Mouse (Mus musculus) lung, embryonic 14.5 days (tissue): ENCODE measurements around the gene Rac2. TPM values are rescaled to one million over a fixed set of nuclear protein-coding genes. Genes with fewer than 3 reads are reported as not detected.

ENCODE experiments used
- ATAC-seq: fragments of 200-750 bp; cut with Nextera tagmentation; 2 replicates; pipeline ENCODE4 v1.8.0; 2017; ENCODE audit warnings: mild to moderate bottlenecking, moderate TSS enrichment, moderate library complexity; ENCODE audit not compliant: insufficient read depth
- DNase-seq: peaks from one replicate; pipeline ENCODE4 v3.0.0-alpha.2; 2015
- H3K27ac ChIP-seq: fragments of 300-500 bp; sonication (generic); 2 replicates; pipeline ENCODE4 v1.5.1; 2014; ENCODE audit warnings: low read depth, mild to moderate bottlenecking, moderate library complexity
- H3K27me3 ChIP-seq: fragments of 300-500 bp; sonication (generic); 2 replicates; pipeline ENCODE4 v1.6.1; 2014; ENCODE audit warnings: low read length, control low read depth; ENCODE audit not compliant: insufficient read depth
- H3K36me3 ChIP-seq: fragments of 300-500 bp; sonication (generic); 2 replicates; pipeline ENCODE4 v1.6.1; 2014; ENCODE audit warnings: control low read depth; ENCODE audit not compliant: insufficient read depth
- H3K4me1 ChIP-seq: fragments of 300-500 bp; sonication (generic); 2 replicates; pipeline ENCODE4 v1.6.1; 2014; ENCODE audit warnings: antibody characterized with exemption, control low read depth; ENCODE audit not compliant: insufficient read depth
- H3K4me2 ChIP-seq: fragments of 300-500 bp; sonication (generic); 2 replicates; pipeline ENCODE4 v1.6.1; 2014; ENCODE audit warnings: mild to moderate bottlenecking
- H3K4me3 ChIP-seq: fragments of 300-500 bp; sonication (generic); 2 replicates; pipeline ENCODE4 v1.5.1; 2014; ENCODE audit warnings: low read depth, low read length
- H3K9ac ChIP-seq: fragments of 300-500 bp; sonication (generic); 2 replicates; pipeline ENCODE4 v1.6.1; 2014
- H3K9me3 ChIP-seq: fragments of 300-500 bp; sonication (generic); 2 replicates; pipeline ENCODE4 v1.6.1; 2016; ENCODE audit warnings: low read depth, low read length, control low read depth
- CTCF ChIP-seq: IDR thresholded peaks from 2 replicates; pipeline ENCODE4 v1.5.1; 2016; ENCODE audit warnings: antibody characterized with exemption, low read depth
- WGBS: fragments of 180-500 bp; shearing (Covaris S2); extraction: QIAGEN DNeasy Blood & Tissue Kit; methylation state at CpG from one replicate; pipeline ENCODE4 v1.1.7; 2014; 5-methylcytosine and 5-hydroxymethylcytosine counted together
- polyA plus RNA-seq: library from polyadenylated mRNA; unstranded; fragments of >200 nt; fragmentation: Nextera tagmentation; extraction: Ambion mirVana; gene quantifications from 2 replicates; pipeline ENCODE4 v1.2.1, GENCODE M21; 2014

Gene Rac2
- polyA plus RNA-seq, 1 experiment from 2014 or later = 12.2 TPM

- no peak overlapping the region for H3K4me2 ChIP-seq
- H3K4me1 ChIP-seq = no peaks in the 10 kb centered on the region
- H3K27ac ChIP-seq = no peak overlapping the region
- DNase-seq (no peak), ATAC-seq (no peak)
- 57% methylated on average over 11 of the region's 11 CpGs for WGBS
- no peak for TF ChIP-seq CTCF
- no peak overlapping the region for H3K9ac ChIP-seq
- no peaks in the 10 kb centered on the region for H3K36me3 ChIP-seq
- no peak overlapping the region for H3K4me3 ChIP-seq
- H3K27me3 ChIP-seq = no peaks in the 10 kb centered on the region
- H3K9me3 ChIP-seq = no peaks in the 10 kb centered on the region
These were observed 13.2 kb downstream of the Rac2 start for GRCm38 (mm10) chr15:78559141-78559979.

- H3K27ac ChIP-seq = no peak overlapping the region
- 43% methylated on average over 10 of the region's 10 CpGs for WGBS
- H3K4me2 ChIP-seq = no peak overlapping the region
- H3K4me3 ChIP-seq = no peak overlapping the region
- no peaks in the 10 kb centered on the region for H3K4me1 ChIP-seq
- no peaks in the 10 kb centered on the region for H3K36me3 ChIP-seq
- no peak for ATAC-seq
- no peaks in the 10 kb centered on the region for H3K27me3 ChIP-seq
- DNase-seq = no peak
- no peak overlapping the region for H3K9ac ChIP-seq
- no peak for TF ChIP-seq CTCF
- no peaks in the 10 kb centered on the region; the same call in 1 of the 2 replicates for H3K9me3 ChIP-seq
These were observed 14.7 kb downstream of the Rac2 start for GRCm38 (mm10) chr15:78557693-78558535.

GRCm38 (mm10) chr15:78554545-78555313, 17.9 kb downstream of the Rac2 start:
- peak overlapping the region; percentile 4; the same call in 1 of the 2 replicates for H3K4me3 ChIP-seq
- peaks cover 7% of the 10 kb centered on the region; the same call in 1 of the 2 replicates for H3K9me3 ChIP-seq
- H3K9ac ChIP-seq = no peak overlapping the region
- WGBS = 60% methylated on average over 25 of the region's 25 CpGs
- no peak for DNase-seq
- H3K4me2 ChIP-seq = peak overlapping the region; percentile 21; the same call in 1 of the 2 replicates
- no peaks in the 10 kb centered on the region for H3K4me1 ChIP-seq
- ATAC-seq = no peak
- no peak overlapping the region for H3K27ac ChIP-seq
- no peaks in the 10 kb centered on the region for H3K27me3 ChIP-seq
- no peaks in the 10 kb centered on the region for H3K36me3 ChIP-seq
- peak; percentile 22; the same call in 1 of the 2 replicates for TF ChIP-seq CTCF

GRCm38 (mm10) chr15:78549189-78549734, 23.3 kb downstream of the Rac2 start:
- no peak for DNase-seq
- H3K27ac ChIP-seq = no peak overlapping the region
- no peak overlapping the region for H3K9ac ChIP-seq
- TF ChIP-seq CTCF = no peak
- H3K9me3 ChIP-seq = peaks cover 7% of the 10 kb centered on the region; the same call in 1 of the 2 replicates
- no peak for ATAC-seq
- H3K27me3 ChIP-seq = no peaks in the 10 kb centered on the region
- H3K4me1 ChIP-seq = no peaks in the 10 kb centered on the region
- no peaks in the 10 kb centered on the region for H3K36me3 ChIP-seq
- WGBS = 62% methylated on average over 4 of the region's 4 CpGs
- no peak overlapping the region for H3K4me2 ChIP-seq
- no peak overlapping the region for H3K4me3 ChIP-seq

DNA sequence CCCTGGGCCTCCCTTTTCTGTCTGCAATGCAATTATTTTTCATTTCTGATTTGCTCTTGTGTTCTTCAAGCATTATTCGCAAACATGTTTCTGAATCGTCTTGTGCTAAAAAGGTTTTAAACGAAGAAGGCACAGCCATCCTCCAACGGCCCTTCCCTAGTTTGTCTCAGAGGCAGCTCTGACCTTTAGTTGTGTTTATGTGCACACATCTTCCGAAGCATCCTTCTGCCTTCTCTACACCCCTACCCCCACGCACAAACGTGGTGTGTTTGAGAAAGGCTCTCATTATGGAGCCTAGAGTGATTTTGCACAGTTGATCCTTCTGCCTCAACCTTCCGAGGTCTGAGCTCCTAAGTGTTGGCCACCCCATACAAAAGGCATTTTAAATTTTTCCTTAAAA, 23.9 kb downstream of the Rac2 start:
- ATAC-seq = no peak
- DNase-seq = no peak
- no peaks in the 10 kb centered on the region for H3K36me3 ChIP-seq

DNA sequence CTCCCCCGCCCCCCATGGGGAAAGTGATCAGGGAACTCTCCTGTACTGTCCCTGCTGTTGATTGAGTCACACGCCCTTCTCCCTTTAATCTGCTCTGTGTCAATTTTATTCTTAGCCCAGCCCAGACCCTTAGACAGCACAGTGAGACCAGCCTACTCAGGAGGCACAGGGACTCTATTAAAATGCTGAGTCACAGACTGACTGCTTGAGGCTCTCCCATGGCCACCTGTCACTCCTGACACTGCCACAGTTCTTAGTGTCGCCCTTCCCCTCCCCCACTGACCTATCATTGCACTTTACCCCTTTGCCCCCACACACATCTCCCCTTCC, 24.3 kb downstream of the Rac2 start:
- no peak overlapping the region for H3K4me3 ChIP-seq
- WGBS = 27% methylated on average over 3 of the region's 3 CpGs
- H3K36me3 ChIP-seq = no peaks in the 10 kb centered on the region
- H3K4me2 ChIP-seq = no peak overlapping the region
- no peak overlapping the region for H3K27ac ChIP-seq
- no peak for DNase-seq
- peaks cover 7% of the 10 kb centered on the region; the same call in 1 of the 2 replicates for H3K9me3 ChIP-seq
- H3K9ac ChIP-seq = no peak overlapping the region
- H3K4me1 ChIP-seq = no peaks in the 10 kb centered on the region
- H3K27me3 ChIP-seq = no peaks in the 10 kb centered on the region
- ATAC-seq = no peak
- TF ChIP-seq CTCF = no peak

More for the DNA sequence above, 23.9 kb downstream of the Rac2 start:
- H3K4me1 ChIP-seq = no peaks in the 10 kb centered on the region
- H3K4me3 ChIP-seq = no peak overlapping the region
- no peak for TF ChIP-seq CTCF
- H3K9ac ChIP-seq = no peak overlapping the region
- no peaks in the 10 kb centered on the region for H3K27me3 ChIP-seq
- H3K27ac ChIP-seq = no peak overlapping the region
- WGBS = 39% methylated on average over 8 of the region's 8 CpGs
- no peak overlapping the region for H3K4me2 ChIP-seq
- peaks cover 7% of the 10 kb centered on the region; the same call in 1 of the 2 replicates for H3K9me3 ChIP-seq
